Mouse (Mus musculus) CD8-positive naive resting alpha-beta T cell, adult 57 days (primary cell): ENCODE measurements around the gene Smc1b. TPM values are rescaled to one million over a fixed set of nuclear protein-coding genes. Genes with fewer than 3 reads are reported as not detected.

Source experiments
- total RNA-seq: library from RNA; stranded (reverse); gene quantifications from one replicate; pipeline ENCODE4 v1.2.4, GENCODE M21; 2023

Gene Smc1b
- not detected for total RNA-seq

GRCm38 (mm10) chr15:85131275-85132192, at the start of gene Smc1b, which contains the start of gene Ribc2:
Gene Smc1b, minus strand, starts transcription at chr15:85131964.
Gene Ribc2, plus strand, starts transcription at chr15:85132078.

GRCm38 (mm10) chr15:85028648-85029047, 103.1 kb downstream of the Smc1b start, which contains the start of gene Fam118a:
Gene Fam118a, plus strand, starts transcription at chr15:85028948.

GRCm38 (mm10) chr15:85016951-85017664, 114.7 kb downstream of the Smc1b start, which contains the start of gene Upk3a:
Gene Upk3a, plus strand, starts transcription at chr15:85017141.

Other genes starting within 250 kb of the Smc1b start
- 0.92 TPM for gene Gm29666, start 211.9 kb downstream of the Smc1b start, total RNA-seq
- 59.4 TPM for gene Nup50, start 208.6 kb downstream of the Smc1b start, total RNA-seq
- gene 5031439G07Rik, start 143.4 kb downstream of the Smc1b start, total RNA-seq: 17.7 TPM
- gene Upk3a, start 114.8 kb downstream of the Smc1b start, total RNA-seq: not detected
- gene Fam118a, start 103.0 kb downstream of the Smc1b start, total RNA-seq: 205 TPM
- not detected for gene Ribc2, start 114 bp upstream of the Smc1b start, total RNA-seq
- gene Fbln1, start 74.0 kb upstream of the Smc1b start, total RNA-seq: 1.0 TPM
- 49.0 TPM for gene Atxn10, start 204.3 kb upstream of the Smc1b start, total RNA-seq